Mouse (Mus musculus) kidney, adult 10 weeks (tissue): ENCODE results near the gene Eaf1. TPM values are rescaled to one million over a fixed set of nuclear protein-coding genes. Genes with fewer than 3 reads are reported as not detected.

Experiments
- polyA plus RNA-seq: library from polyadenylated mRNA; stranded (reverse); fragments of 350-450 nt; fragmentation: Illumina TruSeq; extraction: RNeasy Lipid Tissue Mini Kit (QIAGEN cat#74804); gene quantifications from one replicate; pipeline ENCODE4 v1.2.3, GENCODE M21; 2014; ENCODE audit warnings: low read depth, low replicate concordance

The Eaf1 gene
- 45.7 TPM for polyA plus RNA-seq

DNA sequence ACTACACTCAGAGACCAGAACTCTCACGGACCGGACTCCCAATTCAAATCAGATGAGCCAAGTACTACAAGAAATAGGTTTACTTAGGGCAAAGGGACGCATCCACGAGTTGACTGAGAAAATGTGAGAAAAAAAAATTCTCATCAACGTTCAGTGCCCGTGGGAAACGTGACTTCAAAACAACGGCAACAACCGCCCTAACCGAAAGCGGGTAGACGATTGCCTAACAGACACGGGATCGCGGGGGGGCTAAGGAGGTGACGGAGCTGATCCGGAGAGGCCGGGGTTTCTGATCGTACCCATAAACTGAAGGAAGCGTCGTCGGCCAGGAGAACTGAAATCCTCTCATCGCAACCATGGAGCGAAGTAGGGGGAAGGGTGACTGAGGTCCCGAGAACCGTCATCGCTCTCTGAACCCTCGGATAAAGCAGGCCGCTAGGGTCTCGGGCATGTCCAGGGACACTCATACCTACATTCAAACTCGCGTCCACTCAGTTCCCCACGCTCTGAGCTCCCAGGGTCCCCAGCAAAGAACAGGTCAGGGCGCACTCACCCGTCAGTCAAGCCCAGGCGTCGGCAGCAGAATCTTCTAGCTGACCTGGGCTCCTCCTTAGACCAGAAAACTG lies at the start of gene Eaf1:
Gene Eaf1, plus strand, starts transcription at position 51 of the 626 bp plus-strand sequence.

DNA sequence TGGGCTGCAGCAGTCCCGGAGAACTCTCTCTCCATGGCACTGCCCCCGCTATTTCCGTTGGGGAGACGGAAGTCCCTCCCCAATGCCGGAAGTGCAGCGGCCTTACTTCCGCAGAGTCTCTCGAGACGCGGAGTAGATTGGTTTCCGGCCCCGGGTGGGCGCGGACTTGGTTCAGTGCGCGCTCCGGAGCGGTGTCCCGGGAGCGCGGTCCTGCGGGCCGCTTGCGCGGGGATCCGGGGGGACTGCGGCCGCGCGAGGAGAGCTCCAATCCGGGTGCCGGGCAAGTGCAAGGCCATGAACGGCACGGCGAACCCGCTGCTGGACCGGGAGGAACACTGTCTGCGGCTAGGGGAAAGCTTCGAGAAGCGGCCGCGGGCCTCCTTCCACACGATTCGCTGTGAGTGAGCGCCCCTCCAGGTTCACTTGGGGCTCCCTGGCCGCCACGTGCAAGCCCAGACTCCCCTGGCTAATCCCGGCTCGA lies 816 bp downstream of the Eaf1 start, which contains the start of gene Mettl6:
Gene Mettl6, minus strand, starts transcription at position 66 of the 481 bp plus-strand sequence.

Other genes with a start within 250 kb of the Eaf1 start
- 15.3 TPM for gene Phf7, start 243.1 kb upstream of the Eaf1 start, polyA plus RNA-seq
- 5.7 TPM for gene Bap1, start 242.9 kb upstream of the Eaf1 start, polyA plus RNA-seq
- gene Dnah1, start 170.5 kb upstream of the Eaf1 start, polyA plus RNA-seq, result not detected
- gene Capn7, start 157.8 kb upstream of the Eaf1 start, polyA plus RNA-seq, result 114 TPM
- 63.8 TPM for gene Sh3bp5, start 58.3 kb upstream of the Eaf1 start, polyA plus RNA-seq
- 43.3 TPM for gene Mettl6, start 641 bp downstream of the Eaf1 start, polyA plus RNA-seq
- gene Colq, start 96.9 kb downstream of the Eaf1 start, polyA plus RNA-seq, result not detected
- gene Gm49387, start 146.5 kb downstream of the Eaf1 start, polyA plus RNA-seq, result not detected
- 8.1 TPM for gene Btd, start 146.6 kb downstream of the Eaf1 start, polyA plus RNA-seq
- gene Hacl1, start 146.9 kb downstream of the Eaf1 start, polyA plus RNA-seq, result 130 TPM